Mouse (Mus musculus) olfactory bulb, adult 2 months (tissue): ENCODE results near the gene Scd2. TPM values are rescaled to one million over a fixed set of nuclear protein-coding genes. Genes with fewer than 3 reads are reported as not detected.

ENCODE experiments used
- H3K27ac ChIP-seq: fragments of 200-500 bp; 2 replicates; pipeline ENCODE4 v1.5.1; 2012; ENCODE audit warnings: low read depth, low read length; ENCODE audit not compliant: insufficient read depth
- H3K4me1 ChIP-seq: fragments of 200-500 bp; 2 replicates; pipeline ENCODE4 v1.6.1; 2012; ENCODE audit warnings: low read length; ENCODE audit not compliant: control insufficient read depth, insufficient read depth
- H3K4me3 ChIP-seq: fragments of 200-500 bp; 2 replicates; pipeline ENCODE4 v1.5.1; 2012; ENCODE audit warnings: mild to moderate bottlenecking, low read depth, low read length, moderate library complexity; ENCODE audit not compliant: insufficient read depth
- CTCF ChIP-seq: fragments of 200-500 bp; IDR thresholded peaks from 2 replicates; pipeline ENCODE4 v1.5.1; 2012; ENCODE audit warnings: low read depth, mild to moderate bottlenecking, low read length, moderate library complexity; ENCODE audit not compliant: insufficient read depth
- POLR2A ChIP-seq: fragments of 200-500 bp; IDR thresholded peaks from 2 replicates; pipeline ENCODE4 v1.6.1; 2012; ENCODE audit warnings: mild to moderate bottlenecking, low read depth, low read length, moderate library complexity; ENCODE audit not compliant: insufficient read depth
- WGBS: fragments of 180-500 bp; shearing (Covaris S2); methylation state at CpG from one replicate; pipeline ENCODE4 v1.1.7; 2018; 5-methylcytosine and 5-hydroxymethylcytosine counted together
- polyA plus RNA-seq: library from polyadenylated mRNA; stranded (reverse); fragments of >200 nt; gene quantifications from 2 replicates; pipeline ENCODE4 v1.2.4, GENCODE M21; 2012; ENCODE audit warnings: low replicate concordance; ENCODE audit not compliant: missing spikeins, insufficient read depth, insufficient read length

Gene Scd2
- polyA plus RNA-seq, 1 experiment: 299 TPM

DNA sequence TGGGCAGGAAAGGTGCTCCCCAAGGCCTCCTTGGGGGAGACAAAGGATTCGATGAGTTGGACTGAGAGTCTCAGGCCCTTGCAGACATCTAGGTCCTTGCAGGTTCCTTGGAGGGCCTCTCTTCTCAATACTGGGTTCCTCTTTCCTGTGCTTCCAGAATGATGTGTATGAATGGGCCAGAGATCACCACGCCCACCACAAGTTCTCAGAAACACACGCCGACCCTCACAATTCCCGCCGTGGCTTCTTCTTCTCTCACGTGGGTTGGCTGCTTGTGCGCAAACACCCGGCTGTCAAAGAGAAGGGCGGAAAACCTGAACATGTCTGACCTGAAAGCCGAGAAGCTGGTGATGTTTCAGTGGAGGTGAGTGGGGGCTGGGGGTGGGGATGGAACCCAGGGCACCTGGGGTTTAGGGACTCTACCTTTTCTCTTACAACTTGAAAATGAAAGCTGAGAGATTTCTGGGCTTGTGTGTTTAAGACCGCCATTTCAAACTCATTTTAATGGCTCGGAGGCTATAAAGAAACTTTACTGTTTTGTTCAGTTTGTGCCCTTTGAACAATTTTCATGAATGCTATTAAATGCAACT is 36.0 kb upstream of the Scd2 start:
- 95% methylated on average over 13 of the region's 13 CpGs for WGBS
- Histone ChIP-seq H3K27ac (no peak overlapping the region), H3K4me3 (no peak overlapping the region), H3K4me1 (no peaks in the 10 kb centered on the region)
- TF ChIP-seq POLR2A: no peak
- TF ChIP-seq CTCF: no peak

DNA sequence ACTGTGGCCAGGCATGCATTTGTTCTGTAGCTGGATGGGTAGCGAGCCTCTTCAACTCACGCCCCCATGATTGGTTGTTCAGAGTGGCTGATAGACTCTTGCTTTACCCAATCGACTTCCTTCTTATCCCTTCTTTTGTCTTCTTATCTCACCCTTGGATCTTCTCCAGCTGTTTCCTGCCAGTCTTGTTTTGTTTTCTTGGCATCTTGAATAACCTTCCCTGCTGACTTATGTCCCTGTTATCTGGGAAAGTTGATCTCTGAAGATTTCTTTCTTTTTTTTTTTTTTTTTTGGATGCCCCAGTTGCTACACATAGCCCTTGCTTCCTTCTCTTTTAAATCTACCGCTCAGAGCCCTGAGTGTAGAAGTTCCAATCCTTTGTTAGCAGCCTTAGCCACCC is 34.0 kb upstream of the Scd2 start:
- 70% methylated on average over 4 of the region's 4 CpGs for WGBS
- H3K27ac ChIP-seq: no peak overlapping the region
- TF ChIP-seq CTCF (no peak), POLR2A (no peak)
- H3K4me3 ChIP-seq: no peak overlapping the region
- peaks cover 2% of the 10 kb centered on the region; the same call in 1 of the 2 replicates for H3K4me1 ChIP-seq

DNA sequence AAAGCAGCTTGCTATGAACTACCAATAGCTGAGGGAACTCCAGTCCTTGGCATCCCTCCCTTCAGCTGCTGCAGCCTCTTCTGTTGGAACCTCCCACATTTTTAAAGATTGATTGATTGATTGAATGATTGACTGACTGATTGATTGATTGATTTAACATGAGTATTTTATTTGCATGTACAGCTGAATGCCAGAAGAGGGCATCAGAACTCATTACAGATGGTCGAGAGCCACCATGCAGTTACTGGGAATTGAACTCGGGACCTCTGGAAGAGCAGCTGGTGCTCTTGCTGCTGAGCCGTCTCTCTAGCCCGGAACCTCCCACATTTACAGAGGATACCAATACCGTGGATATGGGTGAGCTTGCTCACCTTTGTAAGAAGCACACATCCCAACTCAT is 33.0 kb upstream of the Scd2 start:
- TF ChIP-seq POLR2A: no peak
- TF ChIP-seq CTCF: no peak
- Histone ChIP-seq H3K27ac (no peak overlapping the region), H3K4me3 (no peak overlapping the region), H3K4me1 (peaks cover 7% of the 10 kb centered on the region)
- WGBS: 80% methylated on average over 5 of the region's 5 CpGs

- 76% methylated on average over 7 of the region's 7 CpGs for WGBS
- H3K4me1 ChIP-seq: peaks cover 10% of the 10 kb centered on the region
- H3K27ac ChIP-seq: no peak overlapping the region
- TF ChIP-seq POLR2A: no peak
- no peak for TF ChIP-seq CTCF
- no peak overlapping the region for H3K4me3 ChIP-seq
Observed at GRCm38 (mm10) chr19:44261774-44262173, 31.7 kb upstream of the Scd2 start.

DNA sequence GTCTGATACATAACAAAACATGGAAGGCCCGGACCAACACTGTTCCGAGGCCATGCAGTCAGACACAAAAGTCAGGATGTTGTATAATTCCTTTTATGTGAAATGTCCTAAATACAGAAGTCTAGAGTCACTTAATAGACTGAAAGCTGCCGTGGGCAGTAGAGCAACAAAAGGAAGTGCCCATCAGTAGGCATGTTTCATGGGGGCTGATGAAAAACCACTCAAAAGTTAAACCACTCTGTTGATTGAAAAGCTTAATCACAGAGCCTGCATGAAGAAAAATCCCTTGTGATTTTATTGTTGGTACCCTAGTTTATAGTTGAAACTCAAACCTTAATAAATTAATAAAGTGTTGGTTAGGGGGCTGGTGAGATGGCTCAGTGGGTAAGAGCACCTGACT is 29.9 kb upstream of the Scd2 start:
- WGBS: 88% methylated on average over 3 of the region's 3 CpGs
- Histone ChIP-seq H3K4me1 (peaks cover 10% of the 10 kb centered on the region), H3K27ac (no peak overlapping the region), H3K4me3 (no peak overlapping the region)
- TF ChIP-seq CTCF (no peak), POLR2A (no peak)

DNA sequence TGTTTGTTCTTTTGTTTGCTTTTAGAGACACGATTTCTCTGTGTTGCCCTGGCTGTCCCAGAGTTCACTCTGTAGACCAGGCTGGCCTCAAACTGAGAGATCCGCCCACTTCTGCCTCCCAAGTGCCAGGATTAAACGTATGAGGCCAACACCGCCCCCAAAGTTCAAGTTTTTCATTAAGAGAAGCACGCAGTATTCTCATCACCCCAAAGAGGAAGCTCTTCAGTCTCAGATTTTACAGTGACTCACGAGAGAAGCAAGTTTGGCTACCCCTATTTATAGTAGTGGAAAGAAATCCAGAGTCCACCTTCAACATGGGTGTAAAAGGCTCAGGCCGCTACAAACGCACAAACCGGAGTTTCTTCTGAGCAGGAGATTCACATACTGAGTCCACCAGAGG is 29.2 kb upstream of the Scd2 start:
- no peak overlapping the region for H3K4me3 ChIP-seq
- peaks cover 10% of the 10 kb centered on the region for H3K4me1 ChIP-seq
- WGBS: 56% methylated on average over 9 of the region's 9 CpGs
- no peak overlapping the region for H3K27ac ChIP-seq
- no peak for TF ChIP-seq CTCF
- no peak for TF ChIP-seq POLR2A

DNA sequence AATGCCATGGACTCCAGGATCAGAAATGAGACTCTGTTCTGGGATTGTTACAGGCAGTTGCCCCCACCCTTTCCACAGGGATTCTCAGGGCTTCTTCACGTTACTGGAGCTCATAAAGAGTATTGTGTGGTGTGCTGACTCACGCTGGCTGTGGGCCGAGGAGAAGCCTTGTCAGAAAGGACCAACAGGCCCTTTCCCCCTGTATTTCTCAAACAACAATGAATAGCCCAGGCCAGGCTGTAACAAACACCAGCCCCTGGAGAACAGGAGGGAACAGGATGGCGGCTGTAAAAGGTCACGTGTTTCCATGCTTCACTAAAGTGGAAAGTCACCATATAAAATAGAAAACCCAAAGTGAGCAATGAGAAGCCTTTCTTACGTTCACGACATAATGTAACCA is 28.2 kb upstream of the Scd2 start:
- 56% methylated on average over 7 of the region's 7 CpGs for WGBS
- no peak for TF ChIP-seq POLR2A
- TF ChIP-seq CTCF: no peak
- no peak overlapping the region for H3K4me3 ChIP-seq
- peaks cover 10% of the 10 kb centered on the region for H3K4me1 ChIP-seq
- no peak overlapping the region for H3K27ac ChIP-seq

- Histone ChIP-seq H3K4me3 (no peak overlapping the region), H3K4me1 (peaks cover 10% of the 10 kb centered on the region), H3K27ac (no peak overlapping the region)
- WGBS: 53% methylated on average over 5 of the region's 5 CpGs
- TF ChIP-seq CTCF (no peak), POLR2A (no peak)
Observed at GRCm38 (mm10) chr19:44265911-44266337, 27.6 kb upstream of the Scd2 start.

GRCm38 (mm10) chr19:44266458-44266823 is 27.0 kb upstream of the Scd2 start:
- TF ChIP-seq POLR2A: no peak
- no peak for TF ChIP-seq CTCF
- H3K27ac ChIP-seq: peak overlapping the region; percentile 88
- peak overlapping the region; percentile 75 for H3K4me3 ChIP-seq
- 8% methylated on average over 6 of the region's 6 CpGs for WGBS
- H3K4me1 ChIP-seq: peaks cover 10% of the 10 kb centered on the region

- Histone ChIP-seq H3K27ac (peak overlapping the region; percentile 98), H3K4me3 (peak overlapping the region; percentile 75), H3K4me1 (peaks cover 10% of the 10 kb centered on the region)
- peak; percentile 60; the same call in 1 of the 2 replicates for TF ChIP-seq POLR2A
- TF ChIP-seq CTCF: no peak
- under 1% methylated on average over 43 of the region's 43 CpGs for WGBS
Observed at GRCm38 (mm10) chr19:44266824-44267498, 26.5 kb upstream of the Scd2 start.
